Mouse (Mus musculus): ENCODE measurements at regions not wholly inside any gene's neighbourhood (a gene's known extent, or its start where the extent isn't known, plus 50 kb on each side); places are given as distances from the start of the nearest gene placed in this dataset.

DNA sequence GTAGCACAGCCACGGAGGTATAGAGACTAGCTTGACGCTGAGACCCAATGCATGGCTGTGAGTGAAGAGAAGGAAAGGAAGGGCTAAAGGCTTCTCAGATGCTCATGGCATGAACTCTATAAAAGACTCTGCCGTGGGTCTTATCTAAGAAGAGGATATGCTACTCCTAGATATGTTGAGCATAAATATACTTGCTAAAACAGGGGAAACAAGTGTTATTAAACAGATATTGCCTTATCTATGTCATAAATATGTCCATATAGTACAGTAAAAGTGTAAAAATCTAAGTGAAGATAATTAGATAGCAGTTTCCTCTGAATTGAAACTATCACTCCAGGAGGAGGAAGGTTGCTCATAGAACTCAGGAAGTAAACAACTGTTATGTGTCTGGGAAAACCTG lies 128.2 kb upstream of the Cep162 start:
- TF ChIP-seq TCF12 (IDR thresholded peaks at IDR 0.05; ENCODE audit: low read depth, low read length) = no peak
- TF ChIP-seq ZNF384 (IDR thresholded peaks at IDR 0.05; ENCODE audit: low read depth, low read length) = no peak
- TF ChIP-seq EP300 (IDR thresholded peaks at IDR 0.05; ENCODE audit: low read length) = no peak
- no peak for TF ChIP-seq POLR2A (IDR thresholded peaks at IDR 0.05; ENCODE audit: low read depth, low read length)
- TF ChIP-seq MEF2A (IDR thresholded peaks at IDR 0.05; ENCODE audit: borderline replicate concordance, low read depth, low read length) = no peak
- no peak for TF ChIP-seq USF1 (IDR thresholded peaks at IDR 0.05; ENCODE audit: low read depth, low read length)
- no peak for TF ChIP-seq ZKSCAN1 (IDR thresholded peaks at IDR 0.05; ENCODE audit: borderline replicate concordance, low read depth, low read length)
- TF ChIP-seq BHLHE40 (IDR thresholded peaks at IDR 0.05; ENCODE audit: low read depth, low read length) = no peak
- TF ChIP-seq ELF1 (IDR thresholded peaks at IDR 0.05; ENCODE audit: low read depth, low read length) = no peak
- no peak for TF ChIP-seq KAT2A (IDR thresholded peaks at IDR 0.05; ENCODE audit: insufficient replicate concordance, low read length)
- TF ChIP-seq GABPA (IDR thresholded peaks at IDR 0.05; ENCODE audit: insufficient replicate concordance, low read depth, low read length) = no peak
- no peak for TF ChIP-seq NRF1 (IDR thresholded peaks at IDR 0.05; ENCODE audit: low read depth, low read length)
